ENCODE assay signal across 7 mouse cellular contexts in genomic region chr10:100065529-100066301, GRCm38 (mm10). TPM values are rescaled to one million over a fixed set of nuclear protein-coding genes. Genes with fewer than 3 reads are reported as not detected.
DNase-seq lines count a peak whose midpoint lies in the region; ATAC-seq and TF ChIP-seq lines count a peak whose summit lies in the region.

No protein-coding gene starts in this region.

- peaks cover 19% of the 10 kb centered on the region for H3K4me1 ChIP-seq in lung, embryonic 15.5 days
- H3K4me1 ChIP-seq in lung, adult 2 months (ENCODE audit: control insufficient read depth, insufficient read depth, low read length): peaks cover 16% of the 10 kb centered on the region
- H3K4me1 ChIP-seq in forebrain, embryonic 16.5 days (replicated peaks; ENCODE audit: control insufficient read depth, insufficient read depth, low read length): peaks cover 11% of the 10 kb centered on the region
- peaks cover 14% of the 10 kb centered on the region for H3K4me1 ChIP-seq in limb, embryonic 12.5 days (replicated peaks)

- 0 out of 2 replicates have a peak overlapping the region, but pooled peaks have one; percentile 31 for H3K27ac ChIP-seq in lung, embryonic 15.5 days
- peak overlapping the region; percentile 23; the same call in 1 of the 2 replicates for H3K27ac ChIP-seq in forebrain, embryonic 16.5 days (ENCODE audit: low read length)
- H3K27ac ChIP-seq in limb, embryonic 12.5 days: 0 out of 2 replicates have a peak overlapping the region, but pooled peaks have one; percentile 45

- H3K27me3 ChIP-seq in lung, embryonic 15.5 days: no peaks in the 10 kb centered on the region
- H3K27me3 ChIP-seq in forebrain, embryonic 16.5 days (replicated peaks; ENCODE audit: control insufficient read depth, insufficient read depth, low read length): no peaks in the 10 kb centered on the region
- no peaks in the 10 kb centered on the region for H3K27me3 ChIP-seq in limb, embryonic 12.5 days

- TF ChIP-seq CTCF in lung, adult 2 months (IDR thresholded peaks at IDR 0.05; ENCODE audit: insufficient read depth, low read length): no peak

- no peaks in the 10 kb centered on the region for H3K9me3 ChIP-seq in lung, embryonic 15.5 days
- no peaks in the 10 kb centered on the region for H3K9me3 ChIP-seq in forebrain, embryonic 16.5 days (ENCODE audit: control insufficient read depth, low read length)
- no peaks in the 10 kb centered on the region for H3K9me3 ChIP-seq in limb, embryonic 12.5 days

- DNase-seq in lung, adult 2 months: no peak
- peak; percentile 16 for DNase-seq in retina, postnatal 1 day
- DNase-seq in spleen, postnatal 10 days (ENCODE audit: low spot score in 2 of 2): no peak
- DNase-seq in frontal cortex, postnatal 10 days (ENCODE audit: low spot score in 2 of 2): no peak

- ATAC-seq in lung, embryonic 15.5 days (ENCODE audit: borderline replicate concordance, extremely low read depth, low FRiP score, low TSS enrichment): no peak
- ATAC-seq in forebrain, embryonic 16.5 days: peak; percentile 70
- 0 out of 2 replicates have a peak, but pooled peaks have one; percentile 37 for ATAC-seq in limb, embryonic 12.5 days (ENCODE audit: insufficient number of reproducible peaks, insufficient read depth, low FRiP score, low TSS enrichment, low read depth)

- no peak overlapping the region for H3K4me3 ChIP-seq in lung, embryonic 15.5 days
- H3K4me3 ChIP-seq in lung, adult 2 months (replicated peaks; ENCODE audit: extremely low read depth, low read depth, low read length): no peak overlapping the region
- H3K4me3 ChIP-seq in forebrain, embryonic 16.5 days (replicated peaks; ENCODE audit: low read length): no peak overlapping the region
- no peak overlapping the region for H3K4me3 ChIP-seq in limb, embryonic 12.5 days (replicated peaks)

- no peak overlapping the region for H3K4me2 ChIP-seq in lung, embryonic 15.5 days
- H3K4me2 ChIP-seq in forebrain, embryonic 16.5 days (ENCODE audit: low read length): no peak overlapping the region
- H3K4me2 ChIP-seq in limb, embryonic 12.5 days: peak overlapping the region; percentile 11; the same call in 1 of the 2 replicates

- H3K9ac ChIP-seq in lung, embryonic 15.5 days: no peak overlapping the region
- no peak overlapping the region for H3K9ac ChIP-seq in forebrain, embryonic 16.5 days (replicated peaks; ENCODE audit: low read depth, low read length)
- no peak overlapping the region for H3K9ac ChIP-seq in limb, embryonic 12.5 days (replicated peaks)

- H3K36me3 ChIP-seq in lung, embryonic 15.5 days: 0 out of 2 replicates have a peak, but pooled peaks cover 6% of the 10 kb centered on the region
- H3K36me3 ChIP-seq in forebrain, embryonic 16.5 days (ENCODE audit: control insufficient read depth, insufficient read depth): no peaks in the 10 kb centered on the region
- H3K36me3 ChIP-seq in limb, embryonic 12.5 days: no peaks in the 10 kb centered on the region

- WGBS in lung, embryonic 15.5 days: 52% methylated on average over 12 of the region's 12 CpGs
- 38% methylated on average over 12 of the region's 12 CpGs for WGBS in lung, adult 2 months
- 19% methylated on average over 12 of the region's 12 CpGs for WGBS in forebrain, embryonic 16.5 days
- 35% methylated on average over 12 of the region's 12 CpGs for WGBS in limb, embryonic 12.5 days

- TF ChIP-seq POLR2A in lung, adult 2 months (IDR thresholded peaks at IDR 0.05; ENCODE audit: borderline replicate concordance, extremely low read depth, low read depth, low read length): no peak

RNA-seq across cellular contexts. Expression of gene Kitl, which starts 50.3 kb away (rescaled TPM):
- polyA plus RNA-seq in lung, embryonic 15.5 days (2015; fragmentation: Nextera tagmentation; extraction: Ambion mirVana): 41.4 and 45.6 TPM in 2 replicates
- 117 and 119 TPM in 2 replicates for polyA plus RNA-seq in lung, adult 2 months (2012; rRNA removed)
- 43.4 and 45.5 TPM in 2 replicates for polyA plus RNA-seq in forebrain, embryonic 16.5 days (2015; fragmentation: Nextera tagmentation; extraction: Ambion mirVana)
- polyA plus RNA-seq in limb, embryonic 12.5 days (2016; fragmentation: Nextera tagmentation; extraction: Ambion mirVana): 8.2 and 9.4 TPM in 2 replicates
